Mouse (Mus musculus): ENCODE measurements around the gene Triobp.

DNA sequence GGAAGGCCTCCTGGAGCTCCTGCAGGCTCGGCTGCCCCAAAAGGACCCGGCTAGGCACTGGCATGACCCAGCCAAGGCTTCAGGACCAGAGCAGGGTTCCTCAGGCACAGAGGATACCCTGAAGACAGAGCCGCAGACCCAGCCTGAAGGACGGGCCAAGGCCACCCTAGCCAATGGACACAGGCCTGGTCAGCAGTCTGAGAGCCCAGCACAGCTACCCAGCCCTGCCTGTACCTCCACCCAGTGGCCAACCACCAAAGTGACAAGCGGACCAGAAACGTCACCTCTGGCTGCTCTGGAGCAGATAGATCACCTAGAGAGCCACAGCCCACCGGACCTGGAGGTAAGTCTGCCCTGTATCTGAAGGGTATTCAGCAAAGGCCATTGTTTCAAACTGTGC, 26.4 kb downstream of the Triobp start:
- TF ChIP-seq CTCF (IDR thresholded peaks at IDR 0.05; ENCODE audit: extremely low read depth, insufficient read depth, insufficient read length, insufficient replicate concordance) (no peak), POLR2A (IDR thresholded peaks at IDR 0.05; ENCODE audit: low read depth, low read length) (no peak)

Measured in spleen, adult 2 months (tissue).